Mouse (Mus musculus): ENCODE measurements around the gene Rnls. TPM values are rescaled to one million over a fixed set of nuclear protein-coding genes. Genes with fewer than 3 reads are reported as not detected.

Gene Rnls
- total and polyA plus RNA-seq, 3 experiments = 5.6 to 15.3 (median 13.5) TPM

DNA sequence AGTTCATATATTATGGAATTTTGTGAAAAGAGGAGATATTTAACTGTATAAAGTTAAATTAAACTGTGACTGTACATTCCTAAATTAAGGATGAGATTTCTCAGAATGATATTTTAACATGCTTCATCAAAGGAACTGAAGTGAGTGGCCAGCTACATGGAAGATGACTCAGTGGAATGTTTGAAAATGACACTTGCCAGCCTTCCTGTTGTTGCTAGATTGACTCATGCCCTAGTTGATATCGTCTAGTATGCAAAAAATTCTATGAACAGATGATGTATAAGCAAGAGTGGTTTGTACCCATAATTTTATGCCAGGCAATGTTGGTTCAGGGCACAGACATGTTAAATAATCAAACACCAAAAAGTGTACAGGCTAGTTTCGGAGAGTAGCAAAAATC lies 232.2 kb downstream of the Rnls start:
- intact Hi-C loops (cut with DNase I) = no loop called here
- WGBS = 79% methylated on average over 2 of the region's 2 CpGs
- TF ChIP-seq EP300 (IDR thresholded peaks at IDR 0.05; ENCODE audit: insufficient read depth, low read depth, low read length) = no peak
- TF ChIP-seq POLR2A (IDR thresholded peaks at IDR 0.05; ENCODE audit: insufficient read depth, low read depth, low read length) = no peak
- no peak for TF ChIP-seq CTCF (IDR thresholded peaks at IDR 0.05)

DNA sequence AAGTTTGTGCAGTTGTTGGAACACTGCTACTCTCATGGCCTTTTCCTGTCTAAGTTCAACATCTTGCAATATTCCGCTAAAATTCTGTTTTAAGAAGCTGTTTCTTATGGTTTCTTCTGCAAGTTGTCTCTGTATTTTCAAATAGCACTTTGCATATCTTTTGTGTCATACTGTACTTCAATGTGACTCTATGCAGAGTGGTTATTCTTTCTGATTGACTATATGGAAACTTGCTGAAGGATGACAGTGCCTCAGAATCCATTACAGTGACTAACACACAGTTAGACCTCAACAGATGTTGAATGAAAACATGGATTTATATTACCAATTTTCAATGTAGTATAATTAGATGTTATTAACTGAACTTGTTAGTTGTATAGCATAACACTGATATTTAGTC lies 232.9 kb downstream of the Rnls start:
- Histone ChIP-seq H3K4me1 (ENCODE audit: control insufficient read depth, insufficient read depth, low read length) (no peaks in the 10 kb centered on the region), H3K27ac (no peak overlapping the region), H3K4me3 (no peak overlapping the region), H3K9ac (ENCODE audit: low read depth, low read length) (no peak overlapping the region), H3K79me2 (replicated peaks; ENCODE audit: control insufficient read depth, insufficient read depth, low read length) (no peaks in the 10 kb centered on the region), H3K27me3 (ENCODE audit: control insufficient read depth, insufficient read depth, low read length) (no peaks in the 10 kb centered on the region), H3K36me3 (ENCODE audit: control insufficient read depth, insufficient read depth, low read length) (no peaks in the 10 kb centered on the region)
- TF ChIP-seq POLR2A (IDR thresholded peaks at IDR 0.05; ENCODE audit: insufficient read depth, low read depth, low read length) (no peak), CTCF (IDR thresholded peaks at IDR 0.05) (no peak), EP300 (IDR thresholded peaks at IDR 0.05; ENCODE audit: insufficient read depth, low read depth, low read length) (no peak)
- DNase-seq = no peak
- intact Hi-C loops (cut with DNase I) = no loop called here
- WGBS = 73% methylated on average over 1 of the region's 1 CpGs

More for the DNA sequence above, 232.2 kb downstream of the Rnls start:
- H3K4me3 ChIP-seq = no peak overlapping the region
- no peaks in the 10 kb centered on the region for H3K79me2 ChIP-seq (replicated peaks; ENCODE audit: control insufficient read depth, insufficient read depth, low read length)
- no peak overlapping the region for H3K27ac ChIP-seq
- no peak overlapping the region for H3K9ac ChIP-seq (ENCODE audit: low read depth, low read length)
- no peaks in the 10 kb centered on the region for H3K27me3 ChIP-seq (ENCODE audit: control insufficient read depth, insufficient read depth, low read length)
- DNase-seq = no peak
- no peaks in the 10 kb centered on the region for H3K4me1 ChIP-seq (ENCODE audit: control insufficient read depth, insufficient read depth, low read length)
- no peaks in the 10 kb centered on the region for H3K36me3 ChIP-seq (ENCODE audit: control insufficient read depth, insufficient read depth, low read length)

- Histone ChIP-seq H3K9ac (ENCODE audit: low read depth, low read length) (no peak overlapping the region), H3K4me3 (no peak overlapping the region), H3K79me2 (replicated peaks; ENCODE audit: control insufficient read depth, insufficient read depth, low read length) (no peaks in the 10 kb centered on the region), H3K36me3 (ENCODE audit: control insufficient read depth, insufficient read depth, low read length) (no peaks in the 10 kb centered on the region), H3K27ac (no peak overlapping the region), H3K27me3 (ENCODE audit: control insufficient read depth, insufficient read depth, low read length) (no peaks in the 10 kb centered on the region), H3K4me1 (ENCODE audit: control insufficient read depth, insufficient read depth, low read length) (no peaks in the 10 kb centered on the region)
- no peak for DNase-seq
- TF ChIP-seq EP300 (IDR thresholded peaks at IDR 0.05; ENCODE audit: insufficient read depth, low read depth, low read length) (no peak), POLR2A (IDR thresholded peaks at IDR 0.05; ENCODE audit: insufficient read depth, low read depth, low read length) (no peak), CTCF (IDR thresholded peaks at IDR 0.05) (no peak)
- intact Hi-C loops (cut with DNase I) = no loop called here
- 78% methylated on average over 2 of the region's 2 CpGs for WGBS
Observed at GRCm38 (mm10) chr19:33158234-33158633, 233.9 kb downstream of the Rnls start.

DNA sequence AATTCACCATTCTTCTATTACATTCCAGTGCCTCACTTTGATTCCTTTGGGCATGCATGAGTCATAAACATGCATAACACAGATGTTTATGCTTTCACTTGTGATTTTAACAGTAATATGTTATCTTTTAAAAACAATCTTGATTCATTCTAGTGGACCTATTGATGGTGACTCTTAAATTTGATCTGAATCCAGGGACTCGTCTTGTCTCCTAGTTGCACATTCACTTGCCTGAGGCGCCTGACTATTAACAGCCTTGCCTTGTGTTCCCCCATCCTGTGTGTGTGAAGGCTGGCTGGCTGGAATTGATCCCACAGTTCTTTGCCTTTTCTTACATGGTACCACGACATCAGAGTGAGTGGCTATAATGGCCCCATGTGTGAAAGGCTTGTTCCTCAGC lies 243.7 kb downstream of the Rnls start:
- H3K9ac ChIP-seq (ENCODE audit: low read depth, low read length) = no peak overlapping the region
- WGBS = 82% methylated on average over 3 of the region's 3 CpGs
- no peaks in the 10 kb centered on the region for H3K4me1 ChIP-seq (ENCODE audit: control insufficient read depth, insufficient read depth, low read length)
- H3K4me3 ChIP-seq = no peak overlapping the region
- intact Hi-C loops (cut with DNase I) = no loop called here
- DNase-seq = no peak
- no peaks in the 10 kb centered on the region for H3K27me3 ChIP-seq (ENCODE audit: control insufficient read depth, insufficient read depth, low read length)
- H3K27ac ChIP-seq = no peak overlapping the region
- TF ChIP-seq EP300 (IDR thresholded peaks at IDR 0.05; ENCODE audit: insufficient read depth, low read depth, low read length) (no peak), POLR2A (IDR thresholded peaks at IDR 0.05; ENCODE audit: insufficient read depth, low read depth, low read length) (no peak), CTCF (IDR thresholded peaks at IDR 0.05) (no peak)
- no peaks in the 10 kb centered on the region for H3K79me2 ChIP-seq (replicated peaks; ENCODE audit: control insufficient read depth, insufficient read depth, low read length)
- no peaks in the 10 kb centered on the region for H3K36me3 ChIP-seq (ENCODE audit: control insufficient read depth, insufficient read depth, low read length)

- no peak overlapping the region for H3K27ac ChIP-seq
- no peaks in the 10 kb centered on the region for H3K27me3 ChIP-seq (ENCODE audit: control insufficient read depth, insufficient read depth, low read length)
- WGBS = 80% methylated on average over 2 of the region's 2 CpGs
- no peak overlapping the region for H3K9ac ChIP-seq (ENCODE audit: low read depth, low read length)
- intact Hi-C loops (cut with DNase I) = no loop called here
- H3K4me3 ChIP-seq = no peak overlapping the region
- TF ChIP-seq CTCF (IDR thresholded peaks at IDR 0.05) = no peak
- TF ChIP-seq POLR2A (IDR thresholded peaks at IDR 0.05; ENCODE audit: insufficient read depth, low read depth, low read length) = no peak
- no peak for TF ChIP-seq EP300 (IDR thresholded peaks at IDR 0.05; ENCODE audit: insufficient read depth, low read depth, low read length)
- H3K36me3 ChIP-seq (ENCODE audit: control insufficient read depth, insufficient read depth, low read length) = no peaks in the 10 kb centered on the region
- H3K79me2 ChIP-seq (replicated peaks; ENCODE audit: control insufficient read depth, insufficient read depth, low read length) = no peaks in the 10 kb centered on the region
- no peaks in the 10 kb centered on the region for H3K4me1 ChIP-seq (ENCODE audit: control insufficient read depth, insufficient read depth, low read length)
- no peak for DNase-seq
Observed at GRCm38 (mm10) chr19:33143198-33143597, 248.9 kb downstream of the Rnls start.

- Histone ChIP-seq H3K36me3 (ENCODE audit: control insufficient read depth, insufficient read depth, low read length) (no peaks in the 10 kb centered on the region), H3K9ac (ENCODE audit: low read depth, low read length) (no peak overlapping the region), H3K27me3 (ENCODE audit: control insufficient read depth, insufficient read depth, low read length) (no peaks in the 10 kb centered on the region), H3K79me2 (replicated peaks; ENCODE audit: control insufficient read depth, insufficient read depth, low read length) (no peaks in the 10 kb centered on the region), H3K4me3 (no peak overlapping the region), H3K27ac (no peak overlapping the region), H3K4me1 (ENCODE audit: control insufficient read depth, insufficient read depth, low read length) (no peaks in the 10 kb centered on the region)
- TF ChIP-seq EP300 (IDR thresholded peaks at IDR 0.05; ENCODE audit: insufficient read depth, low read depth, low read length) = no peak
- no peak for DNase-seq
- 84% methylated on average over 5 of the region's 5 CpGs for WGBS
- intact Hi-C loops (cut with DNase I) = no loop called here
Observed at GRCm38 (mm10) chr19:33137316-33137715, 254.8 kb downstream of the Rnls start.

Data from heart, adult 2 months (tissue).